15 mouse cellular contexts compared by ENCODE assay signal in the genomic region with DNA sequence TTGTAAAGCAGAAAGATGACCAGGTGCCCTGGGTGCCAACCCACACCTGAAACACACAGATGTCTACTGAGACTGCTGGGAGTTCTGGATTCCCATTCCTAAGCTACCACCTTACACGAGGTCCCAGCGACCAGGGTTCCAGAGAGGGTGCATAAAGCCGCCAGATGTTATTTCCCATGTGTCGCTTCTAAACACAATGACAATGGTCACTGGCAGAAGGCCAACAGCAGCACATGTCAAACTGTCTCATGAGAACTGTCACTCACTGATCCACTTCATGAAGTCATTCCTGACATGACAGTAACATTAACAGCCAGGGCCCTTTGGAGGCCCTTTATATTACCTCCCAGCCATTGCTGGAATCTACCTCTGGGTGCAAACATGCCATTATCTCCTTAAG.
DNase-seq lines count a peak whose midpoint lies in the region; ATAC-seq and TF ChIP-seq lines count a peak whose summit lies in the region.
"Had no signal": no experiment of that assay in that cellular context is flagged by ENCODE, and none has a peak within 500 bp of the region (broad histone marks: within the 10 kb centered on the region; RNA-seq: fewer than 3 reads in every experiment).

No protein-coding gene starts in this region.

- no peak overlapping the region for H3K9ac ChIP-seq in limb, embryonic 12.5 days (replicated peaks)
- H3K9ac ChIP-seq in heart, embryonic 14.5 days (ENCODE audit: low read length), result no peak overlapping the region
- H3K9ac ChIP-seq: hindbrain, embryonic 15.5 days; neural tube, embryonic 12.5 days had no signal

- H3K27me3 ChIP-seq in limb, embryonic 12.5 days, result no peaks in the 10 kb centered on the region
- no peaks in the 10 kb centered on the region for H3K27me3 ChIP-seq in limb, embryonic 10.5 days (ENCODE audit: low read depth, poor library complexity, severe bottlenecking)
- no peaks in the 10 kb centered on the region for H3K27me3 ChIP-seq in heart, embryonic 14.5 days (ENCODE audit: control insufficient read depth, insufficient read depth, low read length)
- H3K27me3 ChIP-seq: hindbrain, embryonic 15.5 days; neural tube, embryonic 12.5 days had no signal

- no peaks in the 10 kb centered on the region for H3K9me3 ChIP-seq in limb, embryonic 12.5 days
- H3K9me3 ChIP-seq in limb, embryonic 10.5 days (replicated peaks), result no peaks in the 10 kb centered on the region
- H3K9me3 ChIP-seq in heart, embryonic 14.5 days (ENCODE audit: control insufficient read depth, low read length), result no peaks in the 10 kb centered on the region
- H3K9me3 ChIP-seq: hindbrain, embryonic 15.5 days; neural tube, embryonic 12.5 days had no signal

- no peak for ATAC-seq in limb, embryonic 12.5 days (ENCODE audit: insufficient number of reproducible peaks, insufficient read depth, low FRiP score, low TSS enrichment, low read depth)
- no peak for ATAC-seq in heart, embryonic 14.5 days (ENCODE audit: insufficient number of reproducible peaks, insufficient read depth, low FRiP score, low read depth)
- ATAC-seq in erythroid progenitor cell, adult 5-6 weeks (replicated peaks; ENCODE audit: low FRiP score, poor library complexity, severe bottlenecking), result no peak
- ATAC-seq: midbrain, embryonic 16.5 days had no signal

- H3K27ac ChIP-seq in gastrocnemius, adult 2 months, result peak overlapping the region; percentile 5; the same call in 1 of the 2 replicates
- 0 out of 2 replicates have a peak overlapping the region, but pooled peaks have one; percentile 23 for H3K27ac ChIP-seq in limb, embryonic 12.5 days
- no peak overlapping the region for H3K27ac ChIP-seq in limb, embryonic 10.5 days
- peak overlapping the region; percentile 24 to 62 for H3K27ac ChIP-seq in heart, embryonic 14.5 days (replicated peaks in 1 of 2; ENCODE audit: control insufficient read depth in 1 of 2, insufficient read depth in 1 of 2, low read depth in 2 of 2, low read length in 2 of 2)
- H3K27ac ChIP-seq: hindbrain, embryonic 15.5 days; macrophage; neural tube, embryonic 12.5 days had no signal

- intact Hi-C loops in gastrocnemius, adult 2 months (cut with DNase I), result no loop called here

- no peak overlapping the region for H3K4me2 ChIP-seq in limb, embryonic 12.5 days
- H3K4me2 ChIP-seq in heart, embryonic 14.5 days (ENCODE audit: low read length), result peak overlapping the region; percentile 35
- H3K4me2 ChIP-seq: hindbrain, embryonic 15.5 days; neural tube, embryonic 12.5 days had no signal

- no peak for DNase-seq in gastrocnemius, adult 2 months
- no peak for DNase-seq in gastrocnemius, adult 8-10 months (ENCODE audit: low spot score in 2 of 2)
- DNase-seq in limb, embryonic 10.5 days (ENCODE audit: low spot score), result no peak
- DNase-seq in lung, postnatal 10 days, result peak; percentile 76
- no peak for DNase-seq in thymus, postnatal 36 days
- DNase-seq: adrenal gland, adult 2 months; cerebellum, adult 8-10 months; kidney, adult 8-10 months had no signal

- no peaks in the 10 kb centered on the region for H3K36me3 ChIP-seq in limb, embryonic 12.5 days
- no peaks in the 10 kb centered on the region for H3K36me3 ChIP-seq in limb, embryonic 10.5 days
- no peaks in the 10 kb centered on the region for H3K36me3 ChIP-seq in heart, embryonic 14.5 days (ENCODE audit: control insufficient read depth, insufficient read depth, low read length)
- H3K36me3 ChIP-seq: hindbrain, embryonic 15.5 days; neural tube, embryonic 12.5 days had no signal

- peaks cover 30% of the 10 kb centered on the region for H3K4me1 ChIP-seq in limb, embryonic 12.5 days (replicated peaks)
- H3K4me1 ChIP-seq in limb, embryonic 10.5 days, result peaks cover 21% of the 10 kb centered on the region
- H3K4me1 ChIP-seq in heart, embryonic 14.5 days (ENCODE audit: control insufficient read depth in 2 of 2, insufficient read depth in 2 of 2, low read length in 2 of 2), result peaks cover 22 to 37% of the 10 kb centered on the region in 2 experiments
- H3K4me1 ChIP-seq: neural tube, embryonic 12.5 days had no signal

- no peak overlapping the region for H3K4me3 ChIP-seq in gastrocnemius, adult 2 months
- no peak overlapping the region for H3K4me3 ChIP-seq in limb, embryonic 12.5 days (replicated peaks)
- H3K4me3 ChIP-seq in limb, embryonic 10.5 days, result no peak overlapping the region
- no peak overlapping the region for H3K4me3 ChIP-seq in heart, embryonic 14.5 days (ENCODE audit: control insufficient read depth in 1 of 2, insufficient read depth in 1 of 2, low read depth in 1 of 2, low read length in 2 of 2)
- H3K4me3 ChIP-seq: hindbrain, embryonic 15.5 days; neural tube, embryonic 12.5 days had no signal

- TF ChIP-seq CTCF in gastrocnemius, adult 2 months (IDR thresholded peaks at IDR 0.05), result no peak

- WGBS in limb, embryonic 12.5 days, result 85% methylated on average over 4 of the region's 4 CpGs
- WGBS in limb, embryonic 10.5 days, result 83% methylated on average over 4 of the region's 4 CpGs
- WGBS in heart, embryonic 14.5 days, result 24% methylated on average over 4 of the region's 4 CpGs
